8 mouse cellular contexts compared by ENCODE assay signal in genomic region chr5:90785659-90786588, GRCm38 (mm10). TPM values are rescaled to one million over a fixed set of nuclear protein-coding genes. Genes with fewer than 3 reads are reported as not detected.
DNase-seq lines count a peak whose midpoint lies in the region; ATAC-seq and TF ChIP-seq lines count a peak whose summit lies in the region.

TSS of gene Cxcl3 (plus strand) at chr5:90786103.

- H3K27me3 ChIP-seq in embryonic facial prominence, embryonic 14.5 days (replicated peaks; ENCODE audit: control insufficient read depth, insufficient read depth, low read length) = no peaks in the 10 kb centered on the region
- no peaks in the 10 kb centered on the region for H3K27me3 ChIP-seq in liver, embryonic 14.5 days (ENCODE audit: control insufficient read depth, insufficient read depth, low read length)
- H3K27me3 ChIP-seq in neural tube, embryonic 11.5 days (ENCODE audit: control insufficient read depth, insufficient read depth, low read length) = no peaks in the 10 kb centered on the region

- no peak for TF ChIP-seq EP300 in liver, embryonic 14.5 days (IDR thresholded peaks at IDR 0.05; ENCODE audit: low read depth)

- H3K4me1 ChIP-seq in embryonic facial prominence, embryonic 14.5 days (ENCODE audit: control insufficient read depth, insufficient read depth, low read length) = no peaks in the 10 kb centered on the region; the same call in 1 of the 2 replicates
- H3K4me1 ChIP-seq in liver, embryonic 14.5 days (replicated peaks; ENCODE audit: control insufficient read depth in 2 of 2, insufficient read depth in 2 of 2, low read length in 1 of 2) = peaks cover 0 to 2% of the 10 kb centered on the region in 2 experiments; a peak in 1 of 4 replicates
- H3K4me1 ChIP-seq in neural tube, embryonic 11.5 days (ENCODE audit: control insufficient read depth, insufficient read depth, low read length) = no peaks in the 10 kb centered on the region

- ATAC-seq in embryonic facial prominence, embryonic 14.5 days (ENCODE audit: low read depth) = peak; percentile 84
- peak; percentile 43; the same call in 1 of the 2 replicates for ATAC-seq in liver, embryonic 14.5 days (ENCODE audit: insufficient read depth)
- peak; percentile 80 for ATAC-seq in neural tube, embryonic 11.5 days (ENCODE audit: insufficient read depth, low FRiP score, low TSS enrichment)
- no peak for ATAC-seq in erythroblast, adult 5-6 weeks (replicated peaks; ENCODE audit: low FRiP score, poor library complexity, severe bottlenecking)

- no peaks in the 10 kb centered on the region for H3K36me3 ChIP-seq in embryonic facial prominence, embryonic 14.5 days (ENCODE audit: control insufficient read depth, insufficient read depth, low read length)
- no peaks in the 10 kb centered on the region for H3K36me3 ChIP-seq in liver, embryonic 14.5 days (replicated peaks; ENCODE audit: control insufficient read depth, insufficient read depth, low read depth)
- no peaks in the 10 kb centered on the region for H3K36me3 ChIP-seq in neural tube, embryonic 11.5 days (ENCODE audit: control insufficient read depth, insufficient read depth, low read length)

- H3K9me3 ChIP-seq in embryonic facial prominence, embryonic 14.5 days (ENCODE audit: control insufficient read depth, low read length) = no peaks in the 10 kb centered on the region
- H3K9me3 ChIP-seq in liver, embryonic 14.5 days (ENCODE audit: control insufficient read depth, low read length) = no peaks in the 10 kb centered on the region
- no peaks in the 10 kb centered on the region for H3K9me3 ChIP-seq in neural tube, embryonic 11.5 days (ENCODE audit: control insufficient read depth, low read length)

- no peak within 1 kb of the TSS for H3K27ac ChIP-seq in embryonic facial prominence, embryonic 14.5 days (replicated peaks; ENCODE audit: low read depth, low read length)
- H3K27ac ChIP-seq in liver, embryonic 14.5 days = no peak within 1 kb of the TSS
- H3K27ac ChIP-seq in neural tube, embryonic 11.5 days (ENCODE audit: low read depth, low read length) = no peak within 1 kb of the TSS

- peak; percentile 45 for TF ChIP-seq CTCF in liver, embryonic 14.5 days (IDR thresholded peaks at IDR 0.05; ENCODE audit: low read depth)

- 18% methylated on average over 19 of the region's 26 CpGs for WGBS in embryonic facial prominence, embryonic 14.5 days
- 18% methylated on average over 26 of the region's 26 CpGs for WGBS in liver, embryonic 14.5 days (ENCODE audit: insufficient replicate concordance)
- 19% methylated on average over 26 of the region's 26 CpGs for WGBS in neural tube, embryonic 11.5 days

- H3K4me3 ChIP-seq in embryonic facial prominence, embryonic 14.5 days (ENCODE audit: low read depth, low read length) = peak within 1 kb of the TSS; percentile 24
- peak within 1 kb of the TSS; percentile 4 to 42; a peak in 1 of 4 replicates for H3K4me3 ChIP-seq in liver, embryonic 14.5 days (ENCODE audit: insufficient read depth in 1 of 2, low read depth in 2 of 2, low read length in 2 of 2)
- peak within 1 kb of the TSS; percentile 8; the same call in 1 of the 2 replicates for H3K4me3 ChIP-seq in neural tube, embryonic 11.5 days (ENCODE audit: low read depth, low read length)

- peak; percentile 51 for DNase-seq in urinary bladder, postnatal 14 days (ENCODE audit: low spot score)
- DNase-seq in urinary bladder, adult 2 months (ENCODE audit: low spot score) = no peak
- DNase-seq in embryonic facial prominence, embryonic 14.5 days (ENCODE audit: low spot score) = peak; percentile 54
- peak; percentile 24 for DNase-seq in induced T-regulatory cell, adult 2 months (ENCODE audit: low read depth)
- peak in 1 of 3 experiments; percentile 7 for DNase-seq in liver, embryonic 14.5 days (ENCODE audit: low read depth in 3 of 3, low spot score in 3 of 3)
- DNase-seq in neural tube, embryonic 11.5 days (ENCODE audit: low spot score) = peak; percentile 38
- no peak for DNase-seq in gastrocnemius, postnatal 4 days (ENCODE audit: low spot score in 2 of 2)

- peak within 1 kb of the TSS; percentile 60 for H3K4me2 ChIP-seq in embryonic facial prominence, embryonic 14.5 days (ENCODE audit: low read depth, low read length)
- H3K4me2 ChIP-seq in liver, embryonic 14.5 days (ENCODE audit: low read depth) = peak within 1 kb of the TSS; percentile 62
- peak within 1 kb of the TSS; percentile 65 for H3K4me2 ChIP-seq in neural tube, embryonic 11.5 days (ENCODE audit: low read depth)

- no peak within 1 kb of the TSS for H3K9ac ChIP-seq in embryonic facial prominence, embryonic 14.5 days (ENCODE audit: low read depth, low read length)
- H3K9ac ChIP-seq in liver, embryonic 14.5 days (replicated peaks) = no peak within 1 kb of the TSS
- H3K9ac ChIP-seq in neural tube, embryonic 11.5 days (ENCODE audit: low read length) = no peak within 1 kb of the TSS

RNA-seq across cellular contexts. Expression of gene Cxcl3, which starts in this region (rescaled TPM):
- 0.06 TPM in 1 of 2 replicates, not detected in the other for polyA plus RNA-seq in urinary bladder, adult 2 months (2012; rRNA removed)
- polyA plus RNA-seq in embryonic facial prominence, embryonic 14.5 days (2014; fragmentation: Nextera tagmentation; extraction: Ambion mirVana) = 0.17 TPM in 1 of 2 replicates, not detected in the other
- 0.07 TPM in 1 of 2 replicates, not detected in the other for polyA plus RNA-seq in liver, embryonic 14.5 days (2012; rRNA removed)
- 0.17 TPM in 1 of 2 replicates, not detected in the other for polyA plus RNA-seq in liver, embryonic 14.5 days (2014; fragmentation: Nextera tagmentation; extraction: Ambion mirVana)
- not detected in 2 replicates for polyA plus RNA-seq in neural tube, embryonic 11.5 days (2014; fragmentation: Nextera tagmentation; extraction: Ambion mirVana)
- not detected for total RNA-seq in gastrocnemius, postnatal 4 days (2021)
- not detected in 2 replicates for total RNA-seq in erythroblast, adult 5-6 weeks (2015; ENCODE audit: low replicate concordance)
- total RNA-seq in erythroblast, adult 5-6 weeks (2017; ENCODE audit: low replicate concordance) = not detected in 2 replicates

Comparison
In these comparisons a context has a peak if more than half of its experiments do, and no peak if none do; other contexts are left out.
1. DNase-seq: peak in urinary bladder, postnatal 14 days (single experiment) and induced T-regulatory cell, adult 2 months (single experiment); none in urinary bladder, adult 2 months (single experiment) and gastrocnemius, postnatal 4 days (0 of 2).
2. Peak in DNase-seq, ATAC-seq, H3K4me3 ChIP-seq and H3K4me2 ChIP-seq in embryonic facial prominence, embryonic 14.5 days; RNA of the gene not detected or under 1 TPM.
3. Peak in ATAC-seq, H3K4me3 ChIP-seq and H3K4me2 ChIP-seq in liver, embryonic 14.5 days; RNA of the gene not detected or under 1 TPM.
4. Peak in DNase-seq, ATAC-seq, H3K4me3 ChIP-seq and H3K4me2 ChIP-seq in neural tube, embryonic 11.5 days; RNA of the gene not detected or under 1 TPM.
5. Peak in every context shown above with its lines, with median percentiles within 50 percentile points of each other: H3K4me2 ChIP-seq and H3K4me3 ChIP-seq.